Mouse (Mus musculus) c-Kit-positive CD71-positive TER-119-positive erythroid progenitor cells, embryonic 14.5 days (primary cell): Measurements from ENCODE around the gene Tas2r144.
A peak's percentile ranks its signal among the peaks of the same experiment; 100 is the strongest.

Source experiments
- DNase-seq: peaks from one replicate; pipeline ENCODE4 v3.0.0-alpha.2; 2013; ENCODE audit warnings: low spot score

Gene Tas2r144

GRCm38 (mm10) chr6:42215028-42215427 lies at the start of gene Tas2r144:
Tas2r144 (plus strand) TSS chr6:42215328.
- no peak for DNase-seq

- DNase-seq: no peak
Observed at GRCm38 (mm10) chr6:42182462-42182861, 32.7 kb upstream of the Tas2r144 start.

- DNase-seq: no peak
Observed at GRCm38 (mm10) chr6:42186230-42186629, 28.9 kb upstream of the Tas2r144 start.

GRCm38 (mm10) chr6:42197710-42198109 lies 17.4 kb upstream of the Tas2r144 start:
- DNase-seq: no peak

GRCm38 (mm10) chr6:42199498-42199897 lies 15.6 kb upstream of the Tas2r144 start:
- DNase-seq: no peak

GRCm38 (mm10) chr6:42222286-42222685 lies 7.2 kb downstream of the Tas2r144 start:
- DNase-seq: no peak

GRCm38 (mm10) chr6:42225046-42225445 lies 9.9 kb downstream of the Tas2r144 start:
- DNase-seq: no peak

- DNase-seq: peak; percentile 69
Observed at GRCm38 (mm10) chr6:42227240-42228101, 12.3 kb downstream of the Tas2r144 start.

GRCm38 (mm10) chr6:42229610-42230009 lies 14.5 kb downstream of the Tas2r144 start:
- DNase-seq: no peak

- no peak for DNase-seq
Observed at GRCm38 (mm10) chr6:42231191-42231590, 16.1 kb downstream of the Tas2r144 start.

GRCm38 (mm10) chr6:42237276-42237805 lies 22.2 kb downstream of the Tas2r144 start:
- no peak for DNase-seq

- no peak for DNase-seq
Observed at GRCm38 (mm10) chr6:42241311-42242045, 26.4 kb downstream of the Tas2r144 start.

GRCm38 (mm10) chr6:42245711-42246353 lies 30.7 kb downstream of the Tas2r144 start, which contains the start of gene Gstk1:
Gstk1 (plus strand) TSS chr6:42245935.
- DNase-seq: peak; percentile 83

- DNase-seq: peak; percentile 33
Observed at GRCm38 (mm10) chr6:42247173-42247572, 32.0 kb downstream of the Tas2r144 start.

- DNase-seq: no peak
Observed at GRCm38 (mm10) chr6:42247981-42248380, 32.9 kb downstream of the Tas2r144 start.

- no peak for DNase-seq
Observed at GRCm38 (mm10) chr6:42251791-42252190, 36.7 kb downstream of the Tas2r144 start.

GRCm38 (mm10) chr6:42253103-42253502 lies 38.0 kb downstream of the Tas2r144 start:
- no peak for DNase-seq

GRCm38 (mm10) chr6:42257303-42257863 lies 42.3 kb downstream of the Tas2r144 start:
- DNase-seq: peak; percentile 72

GRCm38 (mm10) chr6:42260430-42260829 lies 45.3 kb downstream of the Tas2r144 start:
- no peak for DNase-seq

- no peak for DNase-seq
Observed at GRCm38 (mm10) chr6:42261524-42262170, 46.5 kb downstream of the Tas2r144 start, which contains the start of gene Tmem139. Tmem139 (plus strand) TSS chr6:42261970.

GRCm38 (mm10) chr6:42264626-42265312 lies 49.6 kb downstream of the Tas2r144 start, which contains the start of gene Casp2:
Casp2 (plus strand) TSS chr6:42264985.
- DNase-seq: peak; percentile 97
